Mouse (Mus musculus): ENCODE data around the gene Ankrd44. TPM values are rescaled to one million over a fixed set of nuclear protein-coding genes. Genes with fewer than 3 reads are reported as not detected.
A peak's percentile ranks its signal among the peaks of the same experiment; 100 is the strongest.

Gene Ankrd44
- polyA plus RNA-seq, 1 experiment = 73.9 TPM

DNA sequence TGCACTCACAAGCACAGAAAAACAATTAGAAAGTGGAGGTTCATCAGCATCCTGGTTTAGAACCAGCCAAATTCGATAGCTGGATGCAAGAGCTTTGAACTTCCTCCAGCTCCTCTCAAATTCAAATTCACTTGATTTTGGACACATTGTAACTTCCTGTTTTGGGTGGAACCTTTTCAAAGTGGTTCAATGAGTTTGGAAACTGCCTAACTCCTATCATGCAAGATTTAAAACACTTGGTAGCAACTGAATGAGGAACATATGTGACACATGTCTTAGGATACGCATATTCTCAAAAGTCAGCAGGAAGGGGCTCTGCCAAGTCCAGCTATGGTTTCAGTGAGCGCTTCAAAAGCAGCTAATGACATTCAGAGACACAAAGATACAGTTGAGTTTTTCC is 18.5 kb upstream of the Ankrd44 start:
- Histone ChIP-seq H3K4me1 (ENCODE audit: control insufficient read depth, insufficient read depth, low read length) (peaks cover 7% of the 10 kb centered on the region), H3K27ac (ENCODE audit: insufficient read depth, low read depth, low read length) (peak overlapping the region; percentile 28; the same call in 1 of the 2 replicates), H3K4me3 (ENCODE audit: insufficient read depth, low read length) (no peak overlapping the region)
- TF ChIP-seq CTCF (IDR thresholded peaks at IDR 0.05; ENCODE audit: low read depth, low read length) (no peak), POLR2A (IDR thresholded peaks at IDR 0.05; ENCODE audit: borderline replicate concordance, low read depth, low read length) (no peak)

DNA sequence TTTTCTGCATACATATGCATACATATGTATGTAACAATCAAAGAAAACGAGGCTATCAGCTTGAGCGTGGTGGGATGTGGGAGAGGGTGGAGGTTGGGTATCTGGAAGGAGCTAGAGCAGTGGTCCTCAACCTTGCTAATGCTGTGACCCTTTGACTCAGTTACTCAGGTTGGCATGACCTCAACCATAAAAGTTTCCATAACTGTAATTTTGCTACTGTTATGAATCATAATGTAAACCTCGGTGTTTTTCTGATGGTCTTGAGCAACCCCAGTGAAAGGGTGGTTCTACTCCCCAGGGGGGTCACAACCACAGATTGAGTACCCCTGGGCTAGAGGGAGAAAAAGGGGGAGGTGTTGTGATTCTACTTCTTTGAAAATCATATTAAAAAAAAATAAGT is 9.3 kb upstream of the Ankrd44 start:
- TF ChIP-seq POLR2A (IDR thresholded peaks at IDR 0.05; ENCODE audit: borderline replicate concordance, low read depth, low read length) (no peak), CTCF (IDR thresholded peaks at IDR 0.05; ENCODE audit: low read depth, low read length) (no peak)
- Histone ChIP-seq H3K27ac (ENCODE audit: insufficient read depth, low read depth, low read length) (no peak overlapping the region), H3K4me3 (ENCODE audit: insufficient read depth, low read length) (no peak overlapping the region), H3K4me1 (ENCODE audit: control insufficient read depth, insufficient read depth, low read length) (peaks cover 22% of the 10 kb centered on the region)

DNA sequence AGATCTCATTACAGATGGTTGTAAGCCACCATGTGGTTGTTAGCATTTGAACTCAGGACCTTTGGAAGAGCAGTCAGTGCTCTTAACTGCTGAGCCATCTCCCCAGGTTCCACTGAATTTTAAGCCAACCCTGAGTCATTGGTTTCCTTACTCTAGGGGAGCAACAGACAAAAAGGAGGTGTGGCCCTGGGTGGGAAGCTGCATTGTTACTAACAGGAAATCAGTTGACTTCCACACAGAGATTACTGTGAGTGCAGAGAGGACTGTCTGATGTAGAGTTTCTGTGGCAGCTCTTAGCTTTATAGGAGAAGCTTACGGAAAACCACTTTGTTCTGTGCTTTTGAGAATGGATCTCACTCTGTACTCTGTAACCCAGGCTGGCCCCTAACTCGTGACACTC is 8.7 kb upstream of the Ankrd44 start:
- TF ChIP-seq CTCF (IDR thresholded peaks at IDR 0.05; ENCODE audit: low read depth, low read length) (no peak), POLR2A (IDR thresholded peaks at IDR 0.05; ENCODE audit: borderline replicate concordance, low read depth, low read length) (no peak)

DNA sequence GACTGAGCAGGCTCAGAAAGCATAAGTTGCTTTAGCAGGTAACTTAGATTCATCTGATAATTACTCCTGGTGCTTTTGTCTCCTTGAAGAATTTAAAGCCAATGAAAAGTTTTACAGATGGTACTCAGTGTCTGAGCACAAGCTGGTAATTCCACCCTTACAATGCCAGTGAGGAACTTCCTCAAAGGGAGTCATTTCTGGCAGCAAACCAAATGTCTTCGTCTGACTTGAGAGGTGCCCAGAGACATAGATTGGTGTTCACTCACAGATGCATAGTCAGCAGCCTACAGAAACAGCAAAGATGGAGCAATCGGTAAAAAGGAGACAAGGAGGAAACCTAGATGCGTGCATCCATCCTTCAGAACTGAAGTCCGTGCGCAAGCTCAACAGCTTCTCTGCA is 7.5 kb upstream of the Ankrd44 start:
- Histone ChIP-seq H3K27ac (ENCODE audit: insufficient read depth, low read depth, low read length) (peak overlapping the region; percentile 29), H3K4me1 (ENCODE audit: control insufficient read depth, insufficient read depth, low read length) (peaks cover 22% of the 10 kb centered on the region), H3K4me3 (ENCODE audit: insufficient read depth, low read length) (no peak overlapping the region)
- TF ChIP-seq POLR2A (IDR thresholded peaks at IDR 0.05; ENCODE audit: borderline replicate concordance, low read depth, low read length) = no peak
- TF ChIP-seq CTCF (IDR thresholded peaks at IDR 0.05; ENCODE audit: low read depth, low read length) = no peak

More for the DNA sequence above, 8.7 kb upstream of the Ankrd44 start:
- Histone ChIP-seq H3K27ac (ENCODE audit: insufficient read depth, low read depth, low read length) (no peak overlapping the region), H3K4me1 (ENCODE audit: control insufficient read depth, insufficient read depth, low read length) (peaks cover 22% of the 10 kb centered on the region), H3K4me3 (ENCODE audit: insufficient read depth, low read length) (no peak overlapping the region)

DNA sequence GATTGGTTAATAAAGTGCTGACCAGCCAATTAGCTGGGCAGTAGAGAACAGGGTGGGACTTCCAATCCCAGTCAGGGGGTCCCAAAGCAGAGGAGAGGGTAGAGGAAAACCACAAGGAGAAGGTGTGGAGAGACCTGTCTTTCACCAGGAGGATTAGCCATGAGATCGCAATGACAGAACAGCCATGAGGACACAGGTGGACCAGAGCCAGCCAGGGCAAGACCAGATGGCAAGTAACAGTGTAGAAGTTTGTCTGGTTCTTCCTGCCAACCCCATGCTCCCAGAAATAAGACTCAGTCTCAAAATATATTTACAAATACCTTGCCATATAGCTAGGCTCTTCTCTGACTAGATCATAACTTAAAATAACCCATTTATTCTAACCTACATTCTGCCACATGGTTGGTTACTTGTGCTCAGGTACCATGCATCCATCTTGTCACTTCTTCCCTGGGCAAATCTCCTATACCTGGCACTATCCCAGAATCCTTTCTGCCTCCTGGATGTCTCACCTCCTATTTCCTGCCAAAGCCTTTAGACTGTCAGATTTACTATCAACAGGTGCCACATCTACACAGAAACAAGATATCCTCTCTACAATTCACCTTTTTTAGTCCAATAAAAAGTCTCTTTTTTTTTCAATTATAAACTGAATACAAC is 6.4 kb upstream of the Ankrd44 start:
- no peak overlapping the region for H3K4me3 ChIP-seq (ENCODE audit: insufficient read depth, low read length)
- H3K4me1 ChIP-seq (ENCODE audit: control insufficient read depth, insufficient read depth, low read length) = peaks cover 22% of the 10 kb centered on the region
- no peak for TF ChIP-seq CTCF (IDR thresholded peaks at IDR 0.05; ENCODE audit: low read depth, low read length)
- TF ChIP-seq POLR2A (IDR thresholded peaks at IDR 0.05; ENCODE audit: borderline replicate concordance, low read depth, low read length) = no peak
- H3K27ac ChIP-seq (ENCODE audit: insufficient read depth, low read depth, low read length) = no peak overlapping the region

DNA sequence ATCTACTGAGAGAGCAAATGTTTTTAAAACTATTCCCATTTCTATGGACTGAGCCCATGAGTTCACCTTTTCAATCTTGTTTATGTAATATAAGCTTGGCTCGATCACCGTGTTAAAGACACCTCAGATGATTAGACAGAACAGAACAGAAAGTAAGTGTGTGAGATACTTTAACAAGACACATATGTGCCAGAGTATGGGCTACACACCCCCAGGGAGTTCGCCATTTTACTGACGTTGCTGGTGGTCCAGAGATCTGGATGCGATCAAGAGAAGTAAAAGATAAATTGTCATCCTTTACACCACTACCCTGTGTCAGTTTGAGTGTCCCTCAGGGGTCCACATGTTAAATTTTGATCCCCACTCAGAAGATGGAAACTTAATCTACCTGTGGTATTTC is 5.0 kb upstream of the Ankrd44 start:
- no peak overlapping the region for H3K4me3 ChIP-seq (ENCODE audit: insufficient read depth, low read length)
- peaks cover 22% of the 10 kb centered on the region for H3K4me1 ChIP-seq (ENCODE audit: control insufficient read depth, insufficient read depth, low read length)
- H3K27ac ChIP-seq (ENCODE audit: insufficient read depth, low read depth, low read length) = no peak overlapping the region
- no peak for TF ChIP-seq POLR2A (IDR thresholded peaks at IDR 0.05; ENCODE audit: borderline replicate concordance, low read depth, low read length)
- TF ChIP-seq CTCF (IDR thresholded peaks at IDR 0.05; ENCODE audit: low read depth, low read length) = no peak

DNA sequence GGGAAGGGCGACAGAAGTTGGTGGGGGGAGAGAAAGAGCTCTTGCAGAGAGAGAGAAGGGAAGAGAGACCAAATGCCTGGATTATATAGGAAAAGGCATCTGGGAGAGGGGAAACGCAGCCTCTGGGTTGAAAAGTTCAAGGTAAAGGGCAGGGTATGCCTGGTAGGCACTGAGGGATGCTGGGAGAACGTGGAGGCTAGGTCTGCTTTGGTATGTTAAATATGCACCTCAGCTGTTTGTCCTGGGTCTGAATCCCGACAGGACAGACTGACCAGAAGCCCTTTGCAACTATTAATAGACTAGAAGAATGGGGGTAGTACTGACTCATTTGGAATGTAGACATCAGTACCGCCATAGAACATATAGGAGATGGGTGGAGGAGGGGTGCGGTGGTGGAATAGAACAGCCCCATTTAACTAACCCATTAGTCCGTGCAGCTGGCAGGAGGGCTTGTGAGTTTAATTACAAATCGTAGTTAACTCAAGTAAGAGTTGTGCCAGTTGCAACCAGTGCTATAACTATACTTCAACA is 4.5 kb upstream of the Ankrd44 start:
- H3K4me3 ChIP-seq (ENCODE audit: insufficient read depth, low read length) = no peak overlapping the region
- TF ChIP-seq POLR2A (IDR thresholded peaks at IDR 0.05; ENCODE audit: borderline replicate concordance, low read depth, low read length) (no peak), CTCF (IDR thresholded peaks at IDR 0.05; ENCODE audit: low read depth, low read length) (no peak)
- peaks cover 22% of the 10 kb centered on the region for H3K4me1 ChIP-seq (ENCODE audit: control insufficient read depth, insufficient read depth, low read length)
- H3K27ac ChIP-seq (ENCODE audit: insufficient read depth, low read depth, low read length) = no peak overlapping the region

DNA sequence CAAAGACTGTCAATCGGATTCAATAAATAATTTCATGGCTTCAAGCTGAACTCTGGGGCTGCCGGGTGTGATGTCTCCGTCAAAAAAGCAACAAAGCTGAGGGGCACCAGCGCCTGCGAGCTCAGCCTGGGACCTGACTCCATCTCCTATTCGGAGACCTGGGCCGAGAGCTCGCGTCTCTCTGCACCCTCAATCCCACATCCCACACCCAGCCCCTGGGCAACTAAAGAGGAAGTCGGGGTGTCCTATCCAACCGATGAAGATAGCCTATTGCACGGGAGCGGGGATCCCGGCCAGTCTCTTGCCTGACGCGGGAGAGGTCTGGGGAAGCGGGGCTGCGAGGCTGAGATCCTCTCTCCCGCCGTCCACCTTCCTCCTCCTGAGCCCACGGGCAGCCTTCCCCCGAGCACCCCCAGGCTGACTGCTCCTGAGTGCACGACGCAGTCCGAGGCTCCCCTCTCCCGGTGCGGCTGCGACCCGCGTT is 694 bp downstream of the Ankrd44 start:
- peak overlapping the region; percentile 90 for H3K4me3 ChIP-seq (ENCODE audit: insufficient read depth, low read length)
- TF ChIP-seq CTCF (IDR thresholded peaks at IDR 0.05; ENCODE audit: low read depth, low read length) (no peak), POLR2A (IDR thresholded peaks at IDR 0.05; ENCODE audit: borderline replicate concordance, low read depth, low read length) (no peak)
- no peak overlapping the region; the same call in 1 of the 2 replicates for H3K27ac ChIP-seq (ENCODE audit: insufficient read depth, low read depth, low read length)
- peaks cover 29% of the 10 kb centered on the region for H3K4me1 ChIP-seq (ENCODE audit: control insufficient read depth, insufficient read depth, low read length)

DNA sequence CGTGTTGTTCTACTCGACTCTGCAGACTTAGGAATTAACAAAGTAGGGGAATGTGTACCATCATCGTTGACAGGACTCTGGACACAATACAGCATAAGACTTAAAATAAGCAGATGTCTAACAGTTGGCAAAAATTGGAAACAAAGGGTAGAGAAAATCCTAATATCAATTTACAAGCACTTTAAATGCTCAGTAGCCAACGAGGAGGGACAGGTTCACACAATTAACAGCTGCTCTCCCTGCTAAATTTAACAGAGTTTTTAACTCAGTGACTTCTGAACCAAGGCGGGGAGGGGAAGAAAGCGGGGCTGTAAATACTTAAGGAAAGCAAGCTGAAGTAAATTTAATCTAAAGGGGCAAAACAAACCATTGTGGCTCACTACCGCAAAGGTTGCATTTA is 1.4 kb downstream of the Ankrd44 start:
- TF ChIP-seq CTCF (IDR thresholded peaks at IDR 0.05; ENCODE audit: low read depth, low read length) = no peak
- no peak for TF ChIP-seq POLR2A (IDR thresholded peaks at IDR 0.05; ENCODE audit: borderline replicate concordance, low read depth, low read length)
- Histone ChIP-seq H3K4me3 (ENCODE audit: insufficient read depth, low read length) (no peak overlapping the region; the same call in 1 of the 2 replicates), H3K27ac (ENCODE audit: insufficient read depth, low read depth, low read length) (no peak overlapping the region), H3K4me1 (ENCODE audit: control insufficient read depth, insufficient read depth, low read length) (peaks cover 35% of the 10 kb centered on the region)

DNA sequence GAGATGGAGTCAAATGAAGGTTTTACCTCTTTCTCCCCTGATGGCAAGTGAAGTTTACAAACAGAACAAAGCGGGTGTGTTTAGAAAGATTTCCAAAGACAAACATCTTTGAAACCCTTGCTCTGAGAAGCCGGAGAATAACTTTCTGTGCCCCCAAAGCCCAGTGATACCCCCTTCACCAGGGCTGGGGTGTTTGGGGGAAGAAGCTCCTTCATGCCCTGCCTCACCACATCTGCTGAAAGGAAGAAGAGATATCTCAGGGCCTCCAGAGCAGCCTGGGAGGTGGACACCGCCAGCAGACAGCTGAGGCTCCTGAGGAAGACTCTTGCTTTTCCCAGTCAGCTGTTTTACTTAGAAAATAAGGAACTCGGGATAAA is 1.9 kb downstream of the Ankrd44 start:
- no peak overlapping the region for H3K4me3 ChIP-seq (ENCODE audit: insufficient read depth, low read length)
- peaks cover 39% of the 10 kb centered on the region for H3K4me1 ChIP-seq (ENCODE audit: control insufficient read depth, insufficient read depth, low read length)
- peak overlapping the region; percentile 89 for H3K27ac ChIP-seq (ENCODE audit: insufficient read depth, low read depth, low read length)
- TF ChIP-seq CTCF (IDR thresholded peaks at IDR 0.05; ENCODE audit: low read depth, low read length) = no peak
- TF ChIP-seq POLR2A (IDR thresholded peaks at IDR 0.05; ENCODE audit: borderline replicate concordance, low read depth, low read length) = no peak

All from bone marrow macrophage, adult 2 months (primary cell).